Mouse (Mus musculus) limb, embryonic 14.5 days (tissue): ENCODE data around the gene Synpr. TPM values are rescaled to one million over a fixed set of nuclear protein-coding genes. Genes with fewer than 3 reads are reported as not detected.
A peak's percentile ranks its signal among the peaks of the same experiment; 100 is the strongest.

ENCODE experiments used
- ATAC-seq: fragments of 200-750 bp; cut with Nextera tagmentation; 2 replicates; pipeline ENCODE4 v1.8.0; 2017; ENCODE audit warnings: low read depth, moderate number of reproducible peaks, moderate TSS enrichment; ENCODE audit not compliant: low FRiP score
- DNase-seq: peaks from one replicate; pipeline ENCODE4 v3.0.0-alpha.2; 2015; ENCODE audit warnings: low spot score
- H3K27ac ChIP-seq: fragments of 300-500 bp; sonication (generic); replicated peaks from 2 replicates; pipeline ENCODE4 v1.5.1; 2014; ENCODE audit warnings: low read depth, mild to moderate bottlenecking, low read length, moderate library complexity, mixed read lengths
- H3K27me3 ChIP-seq: fragments of 300-500 bp; sonication (generic); 2 replicates; pipeline ENCODE4 v1.6.1; 2014; ENCODE audit warnings: low read length, mixed read lengths; ENCODE audit not compliant: control insufficient read depth, insufficient read depth
- H3K36me3 ChIP-seq: fragments of 300-500 bp; sonication (generic); 2 replicates; pipeline ENCODE4 v1.6.1; 2014; ENCODE audit warnings: mild to moderate bottlenecking, low read length, moderate library complexity, mixed read lengths; ENCODE audit not compliant: control insufficient read depth, insufficient read depth
- H3K4me1 ChIP-seq: fragments of 300-500 bp; sonication (generic); 2 replicates; pipeline ENCODE4 v1.6.1; 2014; ENCODE audit warnings: antibody characterized with exemption, low read length, mixed read lengths; ENCODE audit not compliant: control insufficient read depth, insufficient read depth
- H3K4me2 ChIP-seq: fragments of 300-500 bp; sonication (generic); replicated peaks from 2 replicates; pipeline ENCODE4 v1.6.1; 2014; ENCODE audit warnings: low read depth, mild to moderate bottlenecking, low read length, moderate library complexity; ENCODE audit not compliant: severe bottlenecking
- H3K4me3 ChIP-seq: fragments of 300-500 bp; sonication (generic); replicated peaks from 2 replicates; pipeline ENCODE4 v1.5.1; 2014; ENCODE audit warnings: low read length
- H3K9ac ChIP-seq: fragments of 300-500 bp; sonication (generic); 2 replicates; pipeline ENCODE4 v1.6.1; 2014; ENCODE audit warnings: mild to moderate bottlenecking, low read depth, low read length, moderate library complexity; ENCODE audit not compliant: severe bottlenecking
- H3K9me3 ChIP-seq: fragments of 300-500 bp; sonication (generic); 2 replicates; pipeline ENCODE4 v1.6.1; 2016; ENCODE audit warnings: low read length; ENCODE audit not compliant: control insufficient read depth
- POLR2A ChIP-seq: fragments of 200-500 bp; IDR thresholded peaks from 2 replicates; pipeline ENCODE4 v1.8.0; 2012; ENCODE audit warnings: inconsistent platforms, mild to moderate bottlenecking, moderate library complexity, borderline replicate concordance; ENCODE audit not compliant: insufficient read depth, insufficient read length; ENCODE audit errors: extremely low read depth
- WGBS: fragments of 180-500 bp; shearing (Covaris S2); extraction: QIAGEN DNeasy Blood & Tissue Kit; methylation state at CpG from one replicate; pipeline ENCODE4 v1.1.7; 2014; 5-methylcytosine and 5-hydroxymethylcytosine counted together
- polyA plus RNA-seq, 2 experiments: library from polyadenylated mRNA; depleted of rRNA in 1 of 2; stranded (reverse) in 1 of 2; unstranded in 1 of 2; fragments of >200 nt; fragmentation: Nextera tagmentation in 1 of 2; extraction: Ambion mirVana in 1 of 2; gene quantifications; 2 replicates each; pipeline versions ENCODE4 v1.2.1 to v1.2.3; 2012 to 2014

Gene Synpr
- polyA plus RNA-seq, 2 experiments: 3.5 to 4.4 TPM

DNA sequence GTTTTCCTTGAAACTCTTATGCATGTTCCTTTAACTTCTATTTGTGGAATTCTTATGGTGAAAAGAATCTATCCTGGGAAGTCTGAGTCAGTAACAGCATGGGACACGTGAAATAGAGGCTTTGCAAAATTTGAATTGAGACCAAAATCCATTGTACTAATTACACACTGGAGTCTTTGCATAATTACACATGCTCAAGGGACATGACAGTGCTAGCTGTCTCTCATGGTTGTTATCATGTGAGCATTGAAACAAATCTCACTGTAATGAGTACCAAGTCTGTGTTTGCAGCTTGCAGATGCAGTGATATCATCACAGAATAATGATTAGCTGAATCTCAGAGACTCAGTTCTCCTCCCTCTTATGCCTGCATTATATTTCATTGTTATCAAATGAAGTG lies 22.2 kb upstream of the Synpr start:
- no peak for TF ChIP-seq POLR2A
- H3K4me2 ChIP-seq: no peak overlapping the region
- no peaks in the 10 kb centered on the region for H3K4me1 ChIP-seq
- H3K27me3 ChIP-seq: no peaks in the 10 kb centered on the region
- DNase-seq: no peak
- H3K9me3 ChIP-seq: no peaks in the 10 kb centered on the region
- no peaks in the 10 kb centered on the region for H3K36me3 ChIP-seq
- ATAC-seq: no peak
- H3K27ac ChIP-seq: no peak overlapping the region
- WGBS: 43% methylated on average over 1 of the region's 1 CpGs
- no peak overlapping the region for H3K9ac ChIP-seq
- H3K4me3 ChIP-seq: no peak overlapping the region

DNA sequence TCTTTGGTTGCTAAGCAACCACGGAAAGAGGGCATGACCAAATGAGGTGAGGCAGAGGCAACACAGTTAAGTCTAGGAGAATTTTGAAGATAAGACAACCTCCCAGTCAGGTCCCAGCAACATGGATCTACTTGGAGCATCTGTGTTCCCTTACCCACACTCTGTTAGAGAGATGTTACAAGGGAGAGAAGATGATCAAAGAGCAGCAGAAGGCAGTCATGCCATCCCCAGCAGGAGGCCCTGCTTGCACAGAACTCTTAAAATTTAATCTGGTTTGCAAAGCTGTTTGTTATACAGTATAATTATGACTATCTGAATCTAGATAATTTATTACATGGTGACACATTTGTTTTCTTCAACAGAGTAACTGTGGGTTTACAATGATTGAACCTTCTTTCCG lies 18.2 kb upstream of the Synpr start:
- no peaks in the 10 kb centered on the region for H3K36me3 ChIP-seq
- no peak overlapping the region for H3K9ac ChIP-seq
- H3K9me3 ChIP-seq: no peaks in the 10 kb centered on the region
- ATAC-seq (no peak), DNase-seq (no peak)
- H3K4me3 ChIP-seq: no peak overlapping the region
- TF ChIP-seq POLR2A: no peak
- no peak overlapping the region for H3K27ac ChIP-seq
- no peaks in the 10 kb centered on the region for H3K4me1 ChIP-seq
- WGBS: 65% methylated on average over 2 of the region's 2 CpGs
- H3K27me3 ChIP-seq: no peaks in the 10 kb centered on the region
- H3K4me2 ChIP-seq: no peak overlapping the region

DNA sequence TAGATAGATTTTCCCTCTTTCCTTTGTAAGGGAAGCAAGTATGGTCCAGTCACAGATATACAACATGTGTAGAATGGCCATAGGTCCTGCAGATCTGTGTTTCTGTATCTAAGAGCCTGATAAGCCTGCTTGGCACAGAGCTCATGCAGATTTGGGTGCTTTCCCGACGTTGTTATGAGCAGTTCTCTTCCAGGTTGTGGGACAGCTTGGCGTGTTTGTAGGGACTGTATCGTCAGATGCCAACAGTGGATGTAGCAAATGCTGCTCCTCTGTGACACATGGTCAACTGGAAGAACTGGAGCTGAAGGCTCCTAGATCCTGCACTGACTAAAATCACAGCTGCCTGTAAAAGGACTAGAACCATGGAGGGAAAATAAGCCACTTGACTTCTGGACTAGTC lies 17.4 kb upstream of the Synpr start:
- WGBS: 84% methylated on average over 4 of the region's 4 CpGs
- Histone ChIP-seq H3K27ac (no peak overlapping the region), H3K4me2 (no peak overlapping the region), H3K36me3 (no peaks in the 10 kb centered on the region), H3K9ac (no peak overlapping the region), H3K27me3 (no peaks in the 10 kb centered on the region), H3K4me3 (no peak overlapping the region), H3K9me3 (no peaks in the 10 kb centered on the region), H3K4me1 (no peaks in the 10 kb centered on the region)
- no peak for TF ChIP-seq POLR2A
- ATAC-seq (no peak), DNase-seq (no peak)

DNA sequence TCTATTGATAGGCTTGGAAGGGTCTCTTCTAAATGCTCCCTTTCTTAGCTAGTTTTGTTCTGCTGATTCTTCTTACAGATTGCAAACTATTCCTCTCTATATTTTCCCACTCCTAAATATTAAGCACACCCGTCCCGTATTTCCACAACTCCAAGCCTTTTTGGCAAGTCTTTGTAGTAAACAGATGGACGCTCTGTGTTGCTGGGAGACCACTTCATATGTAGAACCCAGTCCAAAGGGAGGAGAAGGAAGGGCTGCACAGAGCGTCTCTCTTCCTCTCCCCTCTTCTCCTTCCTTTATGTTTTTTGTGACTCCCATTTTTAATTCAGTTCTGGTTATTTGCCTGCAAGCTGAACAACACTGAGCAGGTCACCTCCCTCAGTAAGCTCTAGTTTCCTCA lies 1.4 kb upstream of the Synpr start:
- 81% methylated on average over 4 of the region's 4 CpGs for WGBS
- H3K4me3 ChIP-seq: no peak overlapping the region
- DNase-seq (no peak), ATAC-seq (no peak)
- no peaks in the 10 kb centered on the region for H3K4me1 ChIP-seq
- H3K27ac ChIP-seq: no peak overlapping the region
- H3K27me3 ChIP-seq: no peaks in the 10 kb centered on the region
- TF ChIP-seq POLR2A: no peak
- no peaks in the 10 kb centered on the region for H3K9me3 ChIP-seq
- no peaks in the 10 kb centered on the region for H3K36me3 ChIP-seq
- H3K9ac ChIP-seq: no peak overlapping the region
- no peak overlapping the region for H3K4me2 ChIP-seq

DNA sequence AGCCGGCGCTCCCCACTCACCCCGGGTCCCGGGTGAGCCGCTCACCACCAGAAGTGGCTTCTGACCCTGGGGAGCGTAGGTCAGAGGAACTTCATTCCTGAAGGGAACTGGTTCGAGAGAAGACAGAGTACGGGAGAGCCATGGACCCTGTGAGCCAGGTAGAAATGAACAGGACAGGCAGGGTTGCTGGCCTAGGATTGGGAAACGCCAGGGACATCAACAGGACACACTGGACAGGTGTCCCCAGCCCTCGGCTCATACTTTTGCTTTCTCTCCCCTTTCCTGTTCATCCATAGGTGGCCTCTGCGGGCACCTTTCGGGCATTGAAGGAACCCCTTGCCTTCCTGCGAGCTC lies 242 bp downstream of the Synpr start:
- Histone ChIP-seq H3K9ac (no peak overlapping the region; the same call in 1 of the 2 replicates), H3K36me3 (no peaks in the 10 kb centered on the region), H3K27ac (no peak overlapping the region), H3K4me3 (peak overlapping the region; percentile 37), H3K27me3 (no peaks in the 10 kb centered on the region), H3K4me2 (peak overlapping the region; percentile 64), H3K4me1 (no peaks in the 10 kb centered on the region), H3K9me3 (no peaks in the 10 kb centered on the region)
- ATAC-seq: peak; percentile 27
- WGBS: 17% methylated on average over 13 of the region's 13 CpGs
- no peak for DNase-seq
- TF ChIP-seq POLR2A: no peak
